Mouse (Mus musculus): Measurements from ENCODE around the gene Dnmt3b. TPM values are rescaled to one million over a fixed set of nuclear protein-coding genes. Genes with fewer than 3 reads are reported as not detected.

Gene Dnmt3b
- polyA plus RNA-seq, 1 experiment from 2014 or later: 6.6 TPM

GRCm38 (mm10) chr2:153734033-153734432, 84.8 kb downstream of the Dnmt3b start:
- H3K27ac ChIP-seq: no peak overlapping the region
- no peak overlapping the region for H3K9ac ChIP-seq
- no peak overlapping the region for H3K4me2 ChIP-seq (replicated peaks)
- no peak for ATAC-seq (ENCODE audit: low FRiP score, low read depth)
- H3K4me3 ChIP-seq: no peak overlapping the region
- no peaks in the 10 kb centered on the region for H3K9me3 ChIP-seq
- H3K36me3 ChIP-seq: no peaks in the 10 kb centered on the region
- no peaks in the 10 kb centered on the region for H3K27me3 ChIP-seq (replicated peaks)
- no peaks in the 10 kb centered on the region for H3K4me1 ChIP-seq
- WGBS: 80% methylated on average over 4 of the region's 4 CpGs

Other genes starting within 250 kb of the Dnmt3b start
- not detected in 2 replicates for gene 4930404H24Rik, start 156.7 kb upstream of the Dnmt3b start, polyA plus RNA-seq (2016; fragmentation: Nextera tagmentation; extraction: Ambion mirVana)
- gene Nol4l, start 119.5 kb upstream of the Dnmt3b start, polyA plus RNA-seq (2016; fragmentation: Nextera tagmentation; extraction: Ambion mirVana): 36.3 and 39.9 TPM in 2 replicates
- gene Commd7, start 16.7 kb upstream of the Dnmt3b start, polyA plus RNA-seq (2016; fragmentation: Nextera tagmentation; extraction: Ambion mirVana): 69.5 and 76.8 TPM in 2 replicates
- gene Dnmt3c, start 47.2 kb downstream of the Dnmt3b start, polyA plus RNA-seq (2016; fragmentation: Nextera tagmentation; extraction: Ambion mirVana): 0.11 and 0.17 TPM in 2 replicates
- 399 and 422 TPM in 2 replicates for gene Mapre1, start 91.8 kb downstream of the Dnmt3b start, polyA plus RNA-seq (2016; fragmentation: Nextera tagmentation; extraction: Ambion mirVana)
- not detected in 2 replicates for gene Efcab8, start 130.5 kb downstream of the Dnmt3b start, polyA plus RNA-seq (2016; fragmentation: Nextera tagmentation; extraction: Ambion mirVana)
- not detected in 2 replicates for gene Sun5, start 221.6 kb downstream of the Dnmt3b start, polyA plus RNA-seq (2016; fragmentation: Nextera tagmentation; extraction: Ambion mirVana)
- gene Bpifb2, start 225.6 kb downstream of the Dnmt3b start, polyA plus RNA-seq (2016; fragmentation: Nextera tagmentation; extraction: Ambion mirVana): not detected in 2 replicates